Mouse (Mus musculus): Measurements from ENCODE around the gene Arsb.

- TF ChIP-seq CTCF (IDR thresholded peaks at IDR 0.05; ENCODE audit: low read depth, low read length) (no peak), POLR2A (IDR thresholded peaks at IDR 0.05; ENCODE audit: extremely low read depth, insufficient read depth, low read length) (no peak)
These were observed 136.5 kb downstream of the Arsb start for GRCm38 (mm10) chr13:93907971-93908370.
